Mouse (Mus musculus) heart, embryonic 15.5 days (tissue): ENCODE measurements around the gene Larp6. TPM values are rescaled to one million over a fixed set of nuclear protein-coding genes. Genes with fewer than 3 reads are reported as not detected.
A peak's percentile ranks its signal among the peaks of the same experiment; 100 is the strongest.

Experiments
- ATAC-seq: fragments of 200-750 bp; cut with Nextera tagmentation; replicated peaks from 2 replicates; pipeline ENCODE4 v1.8.0; 2017; ENCODE audit warnings: low read depth, moderate TSS enrichment; ENCODE audit not compliant: insufficient number of reproducible peaks, insufficient read depth, low FRiP score
- H3K27ac ChIP-seq: fragments of 300-500 bp; sonication (generic); 2 replicates; pipeline ENCODE4 v1.5.1; 2015; ENCODE audit warnings: mild to moderate bottlenecking, inconsistent platforms
- H3K27me3 ChIP-seq: fragments of 300-500 bp; sonication (generic); 2 replicates; pipeline ENCODE4 v1.6.1; 2015; ENCODE audit warnings: inconsistent platforms
- H3K36me3 ChIP-seq: fragments of 300-500 bp; sonication (generic); 2 replicates; pipeline ENCODE4 v1.6.1; 2015; ENCODE audit warnings: mild to moderate bottlenecking, inconsistent platforms
- H3K4me1 ChIP-seq: fragments of 300-500 bp; sonication (generic); replicated peaks from 2 replicates; pipeline ENCODE4 v1.6.1; 2015; ENCODE audit warnings: inconsistent platforms
- H3K4me2 ChIP-seq: fragments of 300-500 bp; sonication (generic); 2 replicates; pipeline ENCODE4 v1.6.1; 2015; ENCODE audit warnings: inconsistent platforms, mild to moderate bottlenecking, moderate library complexity
- H3K4me3 ChIP-seq: fragments of 300-500 bp; sonication (generic); 2 replicates; pipeline ENCODE4 v1.5.1; 2015; ENCODE audit warnings: mild to moderate bottlenecking, inconsistent platforms
- H3K9ac ChIP-seq: fragments of 300-500 bp; sonication (generic); 2 replicates; pipeline ENCODE4 v1.6.1; 2015; ENCODE audit warnings: mild to moderate bottlenecking, inconsistent platforms
- H3K9me3 ChIP-seq: fragments of 300-500 bp; sonication (generic); replicated peaks from 2 replicates; pipeline ENCODE4 v1.6.1; 2016; ENCODE audit warnings: inconsistent platforms
- WGBS: fragments of 180-500 bp; shearing (Covaris S2); methylation state at CpG from one replicate; pipeline ENCODE4 v1.1.7; 2015; ENCODE audit warnings: mixed read lengths; 5-methylcytosine and 5-hydroxymethylcytosine counted together
- polyA plus RNA-seq: library from polyadenylated mRNA; unstranded; fragments of >200 nt; fragmentation: Nextera tagmentation; extraction: Ambion mirVana; gene quantifications from 2 replicates; pipeline ENCODE4 v1.2.1, GENCODE M21; 2015

Gene Larp6
- polyA plus RNA-seq, 1 experiment from 2014 or later, result 0.79 TPM

- H3K27me3 ChIP-seq, result no peaks in the 10 kb centered on the region
- H3K27ac ChIP-seq, result no peak overlapping the region
- 16% methylated on average over 2 of the region's 2 CpGs for WGBS
Observed at GRCm38 (mm10) chr9:60765181-60765580, 52.4 kb downstream of the Larp6 start.

GRCm38 (mm10) chr9:60768393-60768792 lies 55.6 kb downstream of the Larp6 start:
- no peaks in the 10 kb centered on the region for H3K36me3 ChIP-seq
- no peak for ATAC-seq
- WGBS, result 56% methylated on average over 9 of the region's 9 CpGs
- H3K9me3 ChIP-seq, result no peaks in the 10 kb centered on the region
- H3K4me1 ChIP-seq, result peaks cover 18% of the 10 kb centered on the region
- no peaks in the 10 kb centered on the region for H3K27me3 ChIP-seq
- no peak overlapping the region for H3K4me3 ChIP-seq
- peak overlapping the region; percentile 23; the same call in 1 of the 2 replicates for H3K4me2 ChIP-seq
- H3K27ac ChIP-seq, result peak overlapping the region; percentile 49
- H3K9ac ChIP-seq, result no peak overlapping the region

More at GRCm38 (mm10) chr9:60765181-60765580, 52.4 kb downstream of the Larp6 start:
- Histone ChIP-seq H3K9ac (no peak overlapping the region), H3K4me3 (no peak overlapping the region), H3K4me1 (peaks cover 18% of the 10 kb centered on the region), H3K9me3 (no peaks in the 10 kb centered on the region), H3K36me3 (no peaks in the 10 kb centered on the region), H3K4me2 (no peak overlapping the region)
- no peak for ATAC-seq

GRCm38 (mm10) chr9:60769711-60770111 lies 56.9 kb downstream of the Larp6 start:
- Histone ChIP-seq H3K27ac (peak overlapping the region; percentile 51; the same call in 1 of the 2 replicates), H3K4me1 (peaks cover 18% of the 10 kb centered on the region), H3K4me3 (no peak overlapping the region), H3K9ac (no peak overlapping the region), H3K36me3 (no peaks in the 10 kb centered on the region), H3K27me3 (no peaks in the 10 kb centered on the region), H3K9me3 (no peaks in the 10 kb centered on the region), H3K4me2 (no peak overlapping the region)
- ATAC-seq, result 0 out of 2 replicates have a peak, but pooled peaks have one; percentile 18
- WGBS, result 60% methylated on average over 6 of the region's 6 CpGs

- Histone ChIP-seq H3K4me2 (no peak overlapping the region), H3K27ac (no peak overlapping the region), H3K4me3 (no peak overlapping the region), H3K36me3 (no peaks in the 10 kb centered on the region), H3K4me1 (peaks cover 8% of the 10 kb centered on the region), H3K9ac (no peak overlapping the region), H3K27me3 (no peaks in the 10 kb centered on the region), H3K9me3 (no peaks in the 10 kb centered on the region)
- no peak for ATAC-seq
- WGBS, result 87% methylated on average over 2 of the region's 2 CpGs
Observed at GRCm38 (mm10) chr9:60773713-60774112, 60.9 kb downstream of the Larp6 start.

- Histone ChIP-seq H3K4me1 (no peaks in the 10 kb centered on the region), H3K36me3 (no peaks in the 10 kb centered on the region), H3K27ac (no peak overlapping the region), H3K4me2 (no peak overlapping the region), H3K27me3 (no peaks in the 10 kb centered on the region), H3K9me3 (no peaks in the 10 kb centered on the region), H3K9ac (no peak overlapping the region), H3K4me3 (no peak overlapping the region)
- ATAC-seq, result no peak
- 74% methylated on average over 9 of the region's 9 CpGs for WGBS
Observed at GRCm38 (mm10) chr9:60776899-60777298, 64.1 kb downstream of the Larp6 start.

- Histone ChIP-seq H3K4me1 (no peaks in the 10 kb centered on the region), H3K4me3 (no peak overlapping the region), H3K9ac (no peak overlapping the region), H3K27ac (no peak overlapping the region), H3K27me3 (no peaks in the 10 kb centered on the region), H3K4me2 (no peak overlapping the region), H3K9me3 (no peaks in the 10 kb centered on the region), H3K36me3 (no peaks in the 10 kb centered on the region)
- WGBS, result 78% methylated on average over 9 of the region's 9 CpGs
- no peak for ATAC-seq
Observed at GRCm38 (mm10) chr9:60782057-60782789, 69.4 kb downstream of the Larp6 start.

GRCm38 (mm10) chr9:60785069-60785468 lies 72.3 kb downstream of the Larp6 start:
- no peaks in the 10 kb centered on the region for H3K27me3 ChIP-seq
- no peak overlapping the region for H3K4me3 ChIP-seq
- no peaks in the 10 kb centered on the region for H3K9me3 ChIP-seq
- no peak overlapping the region for H3K9ac ChIP-seq
- 65% methylated on average over 4 of the region's 4 CpGs for WGBS
- H3K4me1 ChIP-seq, result no peaks in the 10 kb centered on the region
- no peak overlapping the region for H3K27ac ChIP-seq
- ATAC-seq, result no peak
- H3K36me3 ChIP-seq, result no peaks in the 10 kb centered on the region
- H3K4me2 ChIP-seq, result no peak overlapping the region

- no peak overlapping the region for H3K9ac ChIP-seq
- WGBS, result 6% methylated on average over 2 of the region's 2 CpGs
- no peaks in the 10 kb centered on the region for H3K36me3 ChIP-seq
- H3K9me3 ChIP-seq, result no peaks in the 10 kb centered on the region
- no peaks in the 10 kb centered on the region for H3K27me3 ChIP-seq
- peak overlapping the region; percentile 5; the same call in 1 of the 2 replicates for H3K27ac ChIP-seq
- ATAC-seq, result no peak; the same call in 1 of the 2 replicates
- H3K4me2 ChIP-seq, result no peak overlapping the region
- 0 out of 2 replicates have a peak, but pooled peaks cover 1% of the 10 kb centered on the region for H3K4me1 ChIP-seq
- H3K4me3 ChIP-seq, result no peak overlapping the region
Observed at GRCm38 (mm10) chr9:60787517-60788110, 74.8 kb downstream of the Larp6 start.

Other genes starting within 250 kb of the Larp6 start
- 7.5 and 11.4 TPM in 2 replicates for gene Thsd4, start 190.9 kb upstream of the Larp6 start, polyA plus RNA-seq
- 9.4 and 10.1 TPM in 2 replicates for gene Lrrc49, start 24.8 kb upstream of the Larp6 start, polyA plus RNA-seq
- gene Uaca, start 81.6 kb downstream of the Larp6 start, polyA plus RNA-seq, result 26.0 and 28.8 TPM in 2 replicates